Mouse (Mus musculus): Measurements from ENCODE around the gene Ang2. TPM values are rescaled to one million over a fixed set of nuclear protein-coding genes. Genes with fewer than 3 reads are reported as not detected.

Ang2 gene
- polyA plus RNA-seq, 1 experiment from 2014 or later = not detected

- 84% methylated on average over 6 of the region's 6 CpGs for WGBS
- H3K4me1 ChIP-seq = 0 out of 2 replicates have a peak, but pooled peaks cover 6% of the 10 kb centered on the region
- H3K36me3 ChIP-seq = no peaks in the 10 kb centered on the region
- DNase-seq (ENCODE audit: low spot score) = no peak
- H3K4me3 ChIP-seq = no peak overlapping the region
- H3K27ac ChIP-seq = no peak overlapping the region
- H3K9me3 ChIP-seq = no peaks in the 10 kb centered on the region
- no peaks in the 10 kb centered on the region for H3K27me3 ChIP-seq (ENCODE audit: insufficient read depth, poor library complexity, severe bottlenecking)
These were observed 53.4 kb downstream of the Ang2 start for GRCm38 (mm10) chr14:51145521-51145920.

Other genes starting within 250 kb of the Ang2 start
- 0.34 TPM in 1 of 2 replicates, not detected in the other for gene Pnp2, start 243.2 kb downstream of the Ang2 start, polyA plus RNA-seq (2016; fragmentation: Nextera tagmentation; extraction: Ambion mirVana)
- 0.11 and 0.31 TPM in 2 replicates for gene Rnase10, start 191.4 kb downstream of the Ang2 start, polyA plus RNA-seq (2016; fragmentation: Nextera tagmentation; extraction: Ambion mirVana)
- gene Rnase9, start 157.3 kb downstream of the Ang2 start, polyA plus RNA-seq (2016; fragmentation: Nextera tagmentation; extraction: Ambion mirVana) = not detected in 2 replicates
- not detected in 2 replicates for gene Rnase11, start 149.0 kb downstream of the Ang2 start, polyA plus RNA-seq (2016; fragmentation: Nextera tagmentation; extraction: Ambion mirVana)
- 0.28 and 0.53 TPM in 2 replicates for gene Rnase12, start 141.5 kb downstream of the Ang2 start, polyA plus RNA-seq (2016; fragmentation: Nextera tagmentation; extraction: Ambion mirVana)
- not detected in 2 replicates for gene Olfr750, start 124.7 kb downstream of the Ang2 start, polyA plus RNA-seq (2016; fragmentation: Nextera tagmentation; extraction: Ambion mirVana)
- gene Rnase4, start 108.1 kb downstream of the Ang2 start, polyA plus RNA-seq (2016; fragmentation: Nextera tagmentation; extraction: Ambion mirVana) = 6.3 and 8.9 TPM in 2 replicates
- 1.8 and 3.0 TPM in 2 replicates for gene Ang, start 108.0 kb downstream of the Ang2 start, polyA plus RNA-seq (2016; fragmentation: Nextera tagmentation; extraction: Ambion mirVana)
- gene Eddm3b, start 84.7 kb downstream of the Ang2 start, polyA plus RNA-seq (2016; fragmentation: Nextera tagmentation; extraction: Ambion mirVana) = 0.13 TPM in 1 of 2 replicates, not detected in the other
- gene Rnase6, start 75.2 kb downstream of the Ang2 start, polyA plus RNA-seq (2016; fragmentation: Nextera tagmentation; extraction: Ambion mirVana) = 0.14 and 0.87 TPM in 2 replicates
- gene Rnase1, start 52.4 kb downstream of the Ang2 start, polyA plus RNA-seq (2016; fragmentation: Nextera tagmentation; extraction: Ambion mirVana) = not detected in 2 replicates
- gene Rnase2b, start 36.9 kb downstream of the Ang2 start, polyA plus RNA-seq (2016; fragmentation: Nextera tagmentation; extraction: Ambion mirVana) = not detected in 2 replicates
- gene Ear14, start 4.2 kb upstream of the Ang2 start, polyA plus RNA-seq (2016; fragmentation: Nextera tagmentation; extraction: Ambion mirVana) = not detected in 2 replicates
- not detected in 2 replicates for gene Rnase2a, start 57.0 kb upstream of the Ang2 start, polyA plus RNA-seq (2016; fragmentation: Nextera tagmentation; extraction: Ambion mirVana)
- not detected in 2 replicates for gene Gm7247, start 162.6 kb upstream of the Ang2 start, polyA plus RNA-seq (2016; fragmentation: Nextera tagmentation; extraction: Ambion mirVana)
- gene Vmn2r88, start 211.7 kb upstream of the Ang2 start, polyA plus RNA-seq (2016; fragmentation: Nextera tagmentation; extraction: Ambion mirVana) = not detected in 2 replicates

All from heart, embryonic 10.5 days (tissue).